Mouse (Mus musculus): ENCODE measurements around the gene Dgcr6. TPM values are rescaled to one million over a fixed set of nuclear protein-coding genes. Genes with fewer than 3 reads are reported as not detected.

Gene Dgcr6
- 13.7 and 14.7 TPM in 2 replicates for polyA plus RNA-seq (2012; rRNA removed)

GRCm38 (mm10) chr16:18052731-18053202 lies at the start of gene Dgcr6:
Dgcr6 (plus strand) TSS chr16:18052860.

Other genes with a start within 250 kb of the Dgcr6 start
- gene B830017H08Rik, start 219.7 kb upstream of the Dgcr6 start, polyA plus RNA-seq (2012; rRNA removed): not detected in 2 replicates
- 1.0 and 1.6 TPM in 2 replicates for gene Car15, start 214.5 kb upstream of the Dgcr6 start, polyA plus RNA-seq (2012; rRNA removed)
- 0.13 and 0.24 TPM in 2 replicates for gene Gm20518, start 161.2 kb upstream of the Dgcr6 start, polyA plus RNA-seq (2012; rRNA removed)
- gene Tssk1, start 158.6 kb upstream of the Dgcr6 start, polyA plus RNA-seq (2012; rRNA removed): 0.02 and 0.03 TPM in 2 replicates
- gene Dgcr2, start 154.3 kb upstream of the Dgcr6 start, polyA plus RNA-seq (2012; rRNA removed): 20.8 and 21.7 TPM in 2 replicates
- not detected in 2 replicates for gene Tssk2, start 154.2 kb upstream of the Dgcr6 start, polyA plus RNA-seq (2012; rRNA removed)
- 7.2 and 8.3 TPM in 2 replicates for gene Ess2, start 141.5 kb upstream of the Dgcr6 start, polyA plus RNA-seq (2012; rRNA removed)
- not detected in 2 replicates for gene Gsc2, start 137.8 kb upstream of the Dgcr6 start, polyA plus RNA-seq (2012; rRNA removed)
- gene Slc25a1, start 124.6 kb upstream of the Dgcr6 start, polyA plus RNA-seq (2012; rRNA removed): 48.8 and 59.1 TPM in 2 replicates
- gene Vpreb2, start 72.4 kb upstream of the Dgcr6 start, polyA plus RNA-seq (2012; rRNA removed): 3.2 and 5.8 TPM in 2 replicates
- 4.6 and 4.8 TPM in 2 replicates for gene Prodh, start 37.3 kb downstream of the Dgcr6 start, polyA plus RNA-seq (2012; rRNA removed)
- gene Rtn4r, start 74.8 kb downstream of the Dgcr6 start, polyA plus RNA-seq (2012; rRNA removed): 0.26 TPM in 2 replicates
- gene Ccdc188, start 165.0 kb downstream of the Dgcr6 start, polyA plus RNA-seq (2012; rRNA removed): not detected in 2 replicates
- gene Zdhhc8, start 182.3 kb downstream of the Dgcr6 start, polyA plus RNA-seq (2012; rRNA removed): 3.6 and 4.7 TPM in 2 replicates
- 33.6 and 34.6 TPM in 2 replicates for gene Trmt2a, start 195.8 kb downstream of the Dgcr6 start, polyA plus RNA-seq (2012; rRNA removed)
- 75.3 and 81.0 TPM in 2 replicates for gene Ranbp1, start 195.9 kb downstream of the Dgcr6 start, polyA plus RNA-seq (2012; rRNA removed)
- 0.15 and 0.16 TPM in 2 replicates for gene Gm49776, start 205.5 kb downstream of the Dgcr6 start, polyA plus RNA-seq (2012; rRNA removed)
- 13.6 and 16.7 TPM in 2 replicates for gene Dgcr8, start 236.4 kb downstream of the Dgcr6 start, polyA plus RNA-seq (2012; rRNA removed)